Mouse (Mus musculus): ENCODE data around the gene Ugt1a8. TPM values are rescaled to one million over a fixed set of nuclear protein-coding genes. Genes with fewer than 3 reads are reported as not detected.
"Not testable (repeated sequence)": the region's sequence is repeated elsewhere in the genome, so short reads cannot be mapped to it uniquely, and the experiment has no call there.

Gene Ugt1a8
- polyA plus RNA-seq, 1 experiment from 2014 or later: not detected

GRCm38 (mm10) chr1:88092341-88092740, 4.7 kb downstream of the Ugt1a8 start:
- DNase-seq (no peak), ATAC-seq (ENCODE audit: low read depth) (no peak)
- Histone ChIP-seq H3K27me3 (no peaks in the 10 kb centered on the region), H3K27ac (no peak overlapping the region), H3K36me3 (no peaks in the 10 kb centered on the region), H3K9me3 (replicated peaks) (no peaks in the 10 kb centered on the region), H3K4me2 (no peak overlapping the region), H3K4me1 (replicated peaks) (no peaks in the 10 kb centered on the region), H3K4me3 (replicated peaks) (no peak overlapping the region), H3K9ac (no peak overlapping the region)

- not testable (repeated sequence) for H3K4me1 ChIP-seq (replicated peaks); DNase-seq; H3K4me3 ChIP-seq (replicated peaks); H3K9me3 ChIP-seq (replicated peaks); H3K27ac ChIP-seq; H3K4me2 ChIP-seq; H3K9ac ChIP-seq; H3K36me3 ChIP-seq; H3K27me3 ChIP-seq
- 0 out of 2 replicates have a peak, but pooled peaks have one; percentile 48 for ATAC-seq (ENCODE audit: low read depth)
- 32% methylated on average over 3 of the region's 3 CpGs for WGBS (ENCODE audit: insufficient replicate concordance)
Measured at GRCm38 (mm10) chr1:88094270-88094676, 6.7 kb downstream of the Ugt1a8 start.

DNA sequence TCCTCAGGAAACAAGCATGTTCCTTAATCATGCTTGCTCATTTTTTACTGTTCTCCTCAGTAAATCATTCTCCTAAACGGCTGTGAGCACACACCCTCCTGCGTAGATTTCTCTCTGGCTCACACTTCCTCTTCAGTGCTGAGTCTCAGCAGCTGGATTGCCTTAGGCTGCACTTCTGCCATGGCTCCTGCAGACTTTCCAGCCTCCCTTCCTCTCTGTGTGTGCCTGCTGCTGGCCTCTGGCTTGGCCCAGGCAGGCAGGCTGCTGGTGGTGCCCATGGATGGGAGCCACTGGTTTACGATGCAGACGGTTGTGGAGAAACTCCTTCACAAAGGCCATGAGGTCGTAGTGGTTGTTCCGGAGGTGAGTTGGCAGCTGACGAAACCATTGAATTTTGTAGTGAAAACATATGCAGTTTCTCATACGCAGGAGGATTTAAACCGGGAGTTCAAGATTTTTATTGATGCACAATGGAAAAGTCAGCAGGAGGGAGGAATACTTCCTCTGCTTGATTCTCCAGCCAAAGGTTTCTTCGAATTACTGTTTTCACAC, 7.4 kb downstream of the Ugt1a8 start, which contains the start of gene Ugt1a7c:
Gene Ugt1a7c (plus strand): TSS at position 122 of the 552 bp plus-strand sequence.
- no peak for DNase-seq

GRCm38 (mm10) chr1:88098546-88098945, 10.9 kb downstream of the Ugt1a8 start:
- not testable (repeated sequence) for H3K9ac ChIP-seq; H3K36me3 ChIP-seq; H3K9me3 ChIP-seq (replicated peaks); ATAC-seq (ENCODE audit: low read depth); H3K27ac ChIP-seq; H3K4me2 ChIP-seq; H3K27me3 ChIP-seq; H3K4me3 ChIP-seq (replicated peaks); DNase-seq; H3K4me1 ChIP-seq (replicated peaks)
- 57% methylated on average over 3 of the region's 3 CpGs for WGBS (ENCODE audit: insufficient replicate concordance)

More for the DNA sequence above, 7.4 kb downstream of the Ugt1a8 start, which contains the start of gene Ugt1a7c:
- no peak within 1 kb of the TSS for H3K4me2 ChIP-seq
- H3K4me3 ChIP-seq (replicated peaks): no peak within 1 kb of the TSS
- no peak within 1 kb of the TSS for H3K9ac ChIP-seq
- no peaks in the 10 kb centered on the region for H3K4me1 ChIP-seq (replicated peaks)
- no peaks in the 10 kb centered on the region for H3K27me3 ChIP-seq
- ATAC-seq (ENCODE audit: low read depth): no peak
- no peak within 1 kb of the TSS for H3K27ac ChIP-seq
- no peaks in the 10 kb centered on the region for H3K36me3 ChIP-seq
- no peaks in the 10 kb centered on the region for H3K9me3 ChIP-seq (replicated peaks)
- 43% methylated on average over 10 of the region's 10 CpGs for WGBS (ENCODE audit: insufficient replicate concordance)

GRCm38 (mm10) chr1:88099691-88100090, 12.1 kb downstream of the Ugt1a8 start:
- H3K9ac ChIP-seq; H3K36me3 ChIP-seq; H3K27me3 ChIP-seq; DNase-seq; H3K4me2 ChIP-seq; ATAC-seq (ENCODE audit: low read depth); H3K9me3 ChIP-seq (replicated peaks); H3K27ac ChIP-seq; H3K4me1 ChIP-seq (replicated peaks); H3K4me3 ChIP-seq (replicated peaks): not testable (repeated sequence)
- WGBS (ENCODE audit: insufficient replicate concordance): 61% methylated on average over 2 of the region's 2 CpGs

GRCm38 (mm10) chr1:88103019-88103418, 15.4 kb downstream of the Ugt1a8 start, which contains the start of gene Ugt1a6b:
Ugt1a6b (plus strand) TSS chr1:88103252.
- not testable (repeated sequence) for H3K27me3 ChIP-seq; H3K4me1 ChIP-seq (replicated peaks); ATAC-seq (ENCODE audit: low read depth); H3K9ac ChIP-seq; H3K4me2 ChIP-seq; H3K4me3 ChIP-seq (replicated peaks); H3K9me3 ChIP-seq (replicated peaks); DNase-seq; H3K27ac ChIP-seq; H3K36me3 ChIP-seq
- WGBS (ENCODE audit: insufficient replicate concordance): 14% methylated on average over 3 of the region's 3 CpGs

DNA sequence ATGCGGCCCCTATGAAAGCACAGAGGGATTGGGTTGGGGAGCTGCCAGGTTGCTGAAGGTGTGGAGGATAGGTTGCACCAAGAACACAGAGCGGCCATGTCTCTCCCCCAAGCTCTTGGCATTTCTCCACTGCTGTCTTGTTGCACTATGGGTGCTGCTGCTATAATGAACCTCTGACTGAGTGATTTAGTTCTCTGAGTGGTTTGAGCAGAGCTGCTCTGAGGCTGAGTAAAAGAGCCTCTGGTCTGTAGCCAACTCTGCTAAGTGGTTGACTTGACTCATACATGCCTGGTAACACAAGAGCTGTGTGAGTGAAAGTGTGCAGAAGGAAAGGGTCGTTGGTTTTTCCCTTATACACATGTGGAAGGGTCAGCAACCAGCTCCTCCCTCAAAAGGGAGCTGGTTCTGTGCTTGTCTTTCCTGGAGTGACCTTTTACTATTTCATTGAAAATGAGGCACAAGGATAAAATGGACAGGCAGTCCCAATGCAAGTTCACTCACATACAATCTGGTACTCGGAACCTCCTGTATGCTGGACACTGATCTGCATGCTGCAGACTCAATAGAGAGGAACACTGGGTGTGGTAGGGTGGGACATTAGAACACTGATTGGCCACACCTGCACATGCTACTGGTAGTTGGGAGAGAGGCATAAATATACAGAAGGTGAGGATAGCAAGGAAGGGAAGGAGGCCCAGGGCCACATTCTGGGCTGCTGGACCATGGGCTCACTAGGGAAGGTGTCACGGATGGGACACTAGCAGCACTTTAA, 16.3 kb downstream of the Ugt1a8 start:
- not testable (repeated sequence) for H3K9me3 ChIP-seq (replicated peaks); H3K9ac ChIP-seq; H3K27ac ChIP-seq; DNase-seq; H3K4me2 ChIP-seq; H3K36me3 ChIP-seq; H3K4me1 ChIP-seq (replicated peaks); H3K4me3 ChIP-seq (replicated peaks); H3K27me3 ChIP-seq; ATAC-seq (ENCODE audit: low read depth)
- 50% methylated on average over 5 of the region's 5 CpGs for WGBS (ENCODE audit: insufficient replicate concordance)

GRCm38 (mm10) chr1:88104667-88105430, 17.2 kb downstream of the Ugt1a8 start:
- no peak overlapping the region for H3K27ac ChIP-seq
- no peak overlapping the region for H3K4me2 ChIP-seq
- H3K9me3 ChIP-seq (replicated peaks): no peaks in the 10 kb centered on the region
- no peak overlapping the region for H3K9ac ChIP-seq
- peaks cover 8% of the 10 kb centered on the region for H3K4me1 ChIP-seq (replicated peaks)
- H3K27me3 ChIP-seq: no peaks in the 10 kb centered on the region
- ATAC-seq (ENCODE audit: low read depth): no peak
- 56% methylated on average over 1 of the region's 1 CpGs for WGBS (ENCODE audit: insufficient replicate concordance)
- DNase-seq: no peak
- no peaks in the 10 kb centered on the region for H3K36me3 ChIP-seq
- H3K4me3 ChIP-seq (replicated peaks): no peak overlapping the region

GRCm38 (mm10) chr1:88105656-88106055, 18.0 kb downstream of the Ugt1a8 start:
- Histone ChIP-seq H3K9ac (no peak overlapping the region), H3K9me3 (replicated peaks) (no peaks in the 10 kb centered on the region), H3K4me1 (replicated peaks) (peaks cover 8% of the 10 kb centered on the region), H3K27me3 (no peaks in the 10 kb centered on the region), H3K4me2 (no peak overlapping the region), H3K4me3 (replicated peaks) (no peak overlapping the region), H3K27ac (no peak overlapping the region), H3K36me3 (no peaks in the 10 kb centered on the region)
- ATAC-seq (ENCODE audit: low read depth) (no peak), DNase-seq (no peak)
- 47% methylated on average over 2 of the region's 2 CpGs for WGBS (ENCODE audit: insufficient replicate concordance)

DNA sequence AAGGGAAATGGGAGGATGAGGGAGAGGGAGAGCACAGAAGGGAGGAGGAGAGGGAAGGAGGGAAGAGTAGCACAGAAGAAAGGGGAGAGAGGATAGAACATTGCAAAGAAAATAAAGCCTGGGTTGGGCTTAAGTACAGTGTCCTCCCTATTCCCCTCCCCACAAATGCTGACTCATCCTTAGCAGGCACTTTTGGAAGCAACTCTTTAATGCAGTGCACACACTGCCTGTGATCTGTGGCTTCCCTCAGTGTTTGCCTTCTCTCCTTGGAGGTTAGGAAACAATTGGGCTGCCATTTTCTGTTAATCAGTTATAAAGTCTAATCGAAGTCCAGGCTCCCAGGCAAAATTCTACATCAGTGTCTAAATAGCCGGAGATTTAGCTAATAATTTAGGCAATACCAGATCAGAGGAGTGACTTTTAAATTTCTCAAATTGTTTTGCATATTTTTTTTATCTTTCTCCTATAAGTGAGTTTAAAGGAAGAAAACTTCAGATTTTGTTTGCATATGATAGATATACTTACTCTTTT, 21.5 kb downstream of the Ugt1a8 start:
- peak; percentile 99 for ATAC-seq (ENCODE audit: low read depth)
- not testable (repeated sequence) for H3K9me3 ChIP-seq (replicated peaks); H3K9ac ChIP-seq; DNase-seq; H3K4me2 ChIP-seq; H3K4me1 ChIP-seq (replicated peaks); H3K27me3 ChIP-seq; H3K4me3 ChIP-seq (replicated peaks); H3K27ac ChIP-seq; H3K36me3 ChIP-seq
- 50% methylated on average over 2 of the region's 2 CpGs for WGBS (ENCODE audit: insufficient replicate concordance)

DNA sequence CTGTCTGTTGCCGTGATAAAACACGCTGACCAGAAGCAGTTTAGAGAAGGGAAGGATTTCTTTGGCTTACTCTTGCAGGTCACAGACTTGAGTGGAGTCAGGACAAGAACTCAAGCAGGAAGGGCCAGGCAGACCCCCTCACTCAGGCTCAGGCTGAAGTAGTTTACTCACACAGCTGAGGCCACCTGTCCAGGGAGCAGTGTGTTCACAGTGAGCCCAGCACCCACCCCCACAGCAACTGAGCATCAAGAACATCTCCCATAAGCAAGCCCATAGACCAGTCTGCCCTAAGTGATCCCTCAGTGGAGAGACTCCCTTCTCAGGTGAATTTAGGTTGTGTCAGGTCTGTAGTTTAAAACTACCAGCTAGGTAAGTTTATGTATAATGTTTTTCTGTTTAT, 22.0 kb downstream of the Ugt1a8 start:
- H3K27ac ChIP-seq: peak overlapping the region; percentile 66
- H3K4me1 ChIP-seq (replicated peaks); H3K27me3 ChIP-seq; H3K9me3 ChIP-seq (replicated peaks); DNase-seq; H3K9ac ChIP-seq; H3K36me3 ChIP-seq; H3K4me3 ChIP-seq (replicated peaks); H3K4me2 ChIP-seq: not testable (repeated sequence)
- 42% methylated on average over 2 of the region's 2 CpGs for WGBS (ENCODE audit: insufficient replicate concordance)
- ATAC-seq (ENCODE audit: low read depth): peak; percentile 32

Measured in liver, embryonic 13.5 days (tissue).